Comparison of ENCODE assay signal across 13 mouse cellular contexts in the genomic region with DNA sequence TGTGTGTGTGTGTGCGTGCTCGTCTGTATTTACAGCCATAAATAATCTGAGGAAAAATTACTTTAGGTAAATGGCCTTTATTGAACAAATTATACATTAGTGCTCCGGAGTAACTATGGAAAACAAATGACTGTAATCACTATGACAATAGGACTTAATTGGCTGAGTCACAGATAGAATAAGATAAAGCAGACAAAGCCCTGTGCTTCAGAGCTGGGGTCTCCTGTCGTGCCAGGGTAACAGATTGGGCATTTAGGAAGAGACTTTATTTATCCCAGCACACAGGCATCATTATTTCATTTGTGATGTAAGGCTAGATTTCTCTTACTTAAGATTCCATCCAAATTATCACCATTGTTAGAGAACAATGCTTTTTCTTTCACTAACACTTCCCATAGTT.
"Had no signal": no experiment of that assay in that cellular context is flagged by ENCODE, and none has a peak within 500 bp of the region (broad histone marks: within the 10 kb centered on the region; RNA-seq: fewer than 3 reads in every experiment).

No protein-coding gene starts in this region.

- DNase-seq: kidney, adult 9 months; kidney, postnatal 36 days; layer of hippocampus, adult 9-11 months; layer of hippocampus, postnatal 36 days; lung, adult 18-20 months; right cerebral cortex, postnatal 14 days; thymus, adult 2 months; thymus, postnatal 25 days had no signal

- H3K9ac ChIP-seq: limb, embryonic 13.5 days; liver, embryonic 14.5 days; midbrain, embryonic 13.5 days; stomach, embryonic 15.5 days had no signal

- H3K4me2 ChIP-seq: limb, embryonic 13.5 days; midbrain, embryonic 13.5 days; stomach, embryonic 15.5 days had no signal

- H3K36me3 ChIP-seq: limb, embryonic 13.5 days; midbrain, embryonic 13.5 days; stomach, embryonic 15.5 days had no signal

- H3K4me1 ChIP-seq: stomach, embryonic 15.5 days had no signal

- H3K27ac ChIP-seq: kidney, postnatal 0 days; limb, embryonic 13.5 days; liver, embryonic 14.5 days; midbrain, embryonic 13.5 days; stomach, embryonic 15.5 days had no signal

- H3K27me3 ChIP-seq: limb, embryonic 13.5 days; midbrain, embryonic 13.5 days; stomach, embryonic 15.5 days had no signal

- H3K4me3 ChIP-seq: limb, embryonic 13.5 days; midbrain, embryonic 13.5 days; stomach, embryonic 15.5 days had no signal

- H3K9me3 ChIP-seq: limb, embryonic 13.5 days; midbrain, embryonic 13.5 days; stomach, embryonic 15.5 days had no signal
